Mouse (Mus musculus) ES-Bruce4 (cell line): ENCODE results near the gene Itgax. TPM values are rescaled to one million over a fixed set of nuclear protein-coding genes. Genes with fewer than 3 reads are reported as not detected.

Experiments
- H3K27ac ChIP-seq: 2 replicates; pipeline ENCODE4 v1.5.1; 2012; ENCODE audit warnings: low read length, inconsistent platforms; ENCODE audit not compliant: insufficient read depth
- H3K27me3 ChIP-seq: 2 replicates; pipeline ENCODE4 v1.6.1; 2012; ENCODE audit warnings: mild to moderate bottlenecking, low read length, inconsistent platforms; ENCODE audit not compliant: control insufficient read depth, poor library complexity, insufficient read depth, severe bottlenecking
- H3K36me3 ChIP-seq: 2 replicates; pipeline ENCODE4 v1.6.1; 2012; ENCODE audit warnings: inconsistent platforms, mild to moderate bottlenecking, low read length, moderate library complexity; ENCODE audit not compliant: control insufficient read depth, poor library complexity, insufficient read depth, severe bottlenecking
- H3K4me1 ChIP-seq: one replicate; pipeline ENCODE4 v1.8.1; 2011; ENCODE audit warnings: low read length; ENCODE audit not compliant: control insufficient read depth, insufficient read depth
- H3K4me3 ChIP-seq: 2 replicates; pipeline ENCODE4 v1.5.1; 2011; ENCODE audit warnings: low read depth, mild to moderate bottlenecking, low read length
- H3K9ac ChIP-seq: 2 replicates; pipeline ENCODE4 v1.6.1; 2012; ENCODE audit warnings: low read depth, mild to moderate bottlenecking, inconsistent platforms; ENCODE audit not compliant: poor library complexity, severe bottlenecking
- H3K9me3 ChIP-seq: replicated peaks from 2 replicates; pipeline ENCODE4 v1.6.1; 2012; ENCODE audit warnings: mild to moderate bottlenecking, low read length, inconsistent platforms; ENCODE audit not compliant: control insufficient read depth, poor library complexity, insufficient read depth, severe bottlenecking
- CTCF ChIP-seq: IDR thresholded peaks from one replicate; pipeline ENCODE4 v1.8.1; 2011; ENCODE audit warnings: low read depth, low read length
- EP300 ChIP-seq: IDR thresholded peaks from 2 replicates; pipeline ENCODE4 v1.6.1; 2011; ENCODE audit warnings: low read depth, low read length; ENCODE audit not compliant: insufficient read depth
- POLR2A ChIP-seq: IDR thresholded peaks from one replicate; pipeline ENCODE4 v1.8.1; 2011; ENCODE audit warnings: low read length; ENCODE audit not compliant: insufficient read depth
- polyA plus RNA-seq: library from polyadenylated mRNA; stranded (reverse); fragments of >200 nt; gene quantifications from 2 replicates; pipeline ENCODE4 v1.2.4, GENCODE M21; 2011; ENCODE audit warnings: low read depth; ENCODE audit not compliant: missing spikeins, insufficient read depth, insufficient read length

Gene Itgax
- polyA plus RNA-seq: not detected in 2 replicates

GRCm38 (mm10) chr7:128128741-128129720, at the start of gene Itgax:
Itgax (plus strand) TSS chr7:128129547.
- TF ChIP-seq EP300 (no peak), CTCF (no peak), POLR2A (no peak)
- H3K9ac ChIP-seq: no peak within 1 kb of the TSS
- no peaks in the 10 kb centered on the region for H3K27me3 ChIP-seq
- no peak within 1 kb of the TSS for H3K27ac ChIP-seq
- no peaks in the 10 kb centered on the region for H3K9me3 ChIP-seq
- H3K4me3 ChIP-seq: no peak within 1 kb of the TSS
- H3K4me1 ChIP-seq: no peaks in the 10 kb centered on the region
- no peaks in the 10 kb centered on the region for H3K36me3 ChIP-seq

- H3K36me3 ChIP-seq: no peaks in the 10 kb centered on the region
- no peaks in the 10 kb centered on the region for H3K27me3 ChIP-seq
- 0 out of 2 replicates have a peak, but pooled peaks cover 3% of the 10 kb centered on the region for H3K9me3 ChIP-seq
- H3K27ac ChIP-seq: no peak overlapping the region
- H3K4me1 ChIP-seq: no peaks in the 10 kb centered on the region
- TF ChIP-seq POLR2A (no peak), CTCF (no peak), EP300 (peak; percentile 92)
- H3K4me3 ChIP-seq: no peak overlapping the region
- H3K9ac ChIP-seq: no peak overlapping the region
These were observed 49.3 kb upstream of the Itgax start for GRCm38 (mm10) chr7:128080012-128080411.

DNA sequence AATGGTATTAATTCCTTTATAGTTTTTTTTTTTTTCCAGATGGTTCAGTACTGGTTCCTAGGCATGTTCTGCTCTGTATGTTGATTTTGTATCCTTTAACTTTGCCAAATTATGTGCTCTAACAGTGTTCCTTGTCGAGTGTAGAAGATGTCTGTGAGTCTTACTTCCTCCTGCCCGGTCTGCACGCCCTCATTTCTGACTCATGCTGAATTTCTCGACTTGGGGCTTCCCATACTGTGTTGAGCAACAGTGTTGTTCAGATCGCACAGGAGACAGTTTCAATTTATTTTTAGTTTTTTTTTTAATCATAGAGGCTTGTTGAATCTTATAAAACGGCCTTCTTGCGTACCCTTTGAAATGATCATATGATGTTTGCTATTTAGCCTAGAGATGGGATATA, 40.2 kb upstream of the Itgax start:
- H3K4me1 ChIP-seq: no peaks in the 10 kb centered on the region
- no peaks in the 10 kb centered on the region for H3K9me3 ChIP-seq
- H3K36me3 ChIP-seq: no peaks in the 10 kb centered on the region
- no peak overlapping the region for H3K27ac ChIP-seq
- H3K27me3 ChIP-seq: no peaks in the 10 kb centered on the region
- no peak overlapping the region for H3K4me3 ChIP-seq
- H3K9ac ChIP-seq: no peak overlapping the region
- TF ChIP-seq CTCF (no peak), EP300 (no peak), POLR2A (no peak)

GRCm38 (mm10) chr7:128098135-128098534, 31.2 kb upstream of the Itgax start:
- Histone ChIP-seq H3K4me1 (no peaks in the 10 kb centered on the region), H3K9ac (no peak overlapping the region), H3K4me3 (no peak overlapping the region), H3K27me3 (no peaks in the 10 kb centered on the region; the same call in 1 of the 2 replicates), H3K36me3 (no peaks in the 10 kb centered on the region), H3K27ac (no peak overlapping the region), H3K9me3 (no peaks in the 10 kb centered on the region)
- TF ChIP-seq POLR2A (no peak), EP300 (no peak), CTCF (no peak)

- Histone ChIP-seq H3K9me3 (no peaks in the 10 kb centered on the region), H3K36me3 (no peaks in the 10 kb centered on the region), H3K9ac (no peak overlapping the region), H3K27me3 (no peaks in the 10 kb centered on the region; the same call in 1 of the 2 replicates), H3K4me1 (no peaks in the 10 kb centered on the region), H3K27ac (no peak overlapping the region), H3K4me3 (no peak overlapping the region)
- TF ChIP-seq CTCF (no peak), EP300 (no peak), POLR2A (no peak)
These were observed 28.5 kb upstream of the Itgax start for GRCm38 (mm10) chr7:128100742-128101357.
